Mouse (Mus musculus): Measurements from ENCODE around the gene Wdr93.
A peak's percentile ranks its signal among the peaks of the same experiment; 100 is the strongest.

Gene Wdr93

DNA sequence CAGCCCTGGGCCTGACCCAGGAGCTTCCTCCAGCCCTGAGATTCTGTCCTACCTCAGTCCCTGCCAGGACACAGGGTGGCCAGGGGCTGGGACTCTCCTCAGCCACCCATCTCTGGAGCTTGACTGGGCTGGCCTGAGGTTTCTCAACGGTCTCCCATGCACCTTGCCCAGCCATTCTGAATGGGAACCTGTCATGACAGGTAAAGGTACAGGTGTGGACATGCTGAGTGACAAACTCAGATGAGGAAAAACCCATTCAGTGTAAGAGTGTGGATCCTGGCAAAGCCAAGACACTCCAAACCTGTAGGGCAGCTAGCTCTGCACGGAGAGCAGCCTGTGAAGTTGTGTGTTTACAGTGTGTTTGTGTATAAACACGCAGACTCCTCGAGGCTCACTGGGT is 57.4 kb downstream of the Wdr93 start:
- peak; percentile 91 for DNase-seq (ENCODE audit: extremely low read depth, low read depth, low spot score)

DNA sequence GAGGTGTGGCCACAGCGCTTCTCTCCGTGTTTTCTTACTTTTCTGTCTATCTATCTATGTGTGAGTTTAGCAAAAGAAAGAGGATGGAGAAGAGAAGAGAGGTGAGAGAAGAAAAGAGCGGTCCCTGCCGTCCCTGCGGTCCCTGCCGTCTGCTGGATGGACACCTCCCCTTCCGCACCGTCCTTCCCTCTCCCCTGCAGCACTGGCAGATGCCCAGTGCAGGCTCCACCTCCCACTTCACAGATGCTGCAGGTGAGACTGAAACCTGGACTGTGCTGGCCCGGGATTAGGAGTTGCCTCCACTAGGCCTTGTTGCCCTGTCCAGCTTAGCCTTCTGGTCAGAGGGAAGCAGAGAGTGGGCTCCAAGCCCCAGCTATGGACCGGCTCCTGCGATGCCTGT is 58.4 kb downstream of the Wdr93 start:
- no peak for DNase-seq (ENCODE audit: extremely low read depth, low read depth, low spot score)

DNA sequence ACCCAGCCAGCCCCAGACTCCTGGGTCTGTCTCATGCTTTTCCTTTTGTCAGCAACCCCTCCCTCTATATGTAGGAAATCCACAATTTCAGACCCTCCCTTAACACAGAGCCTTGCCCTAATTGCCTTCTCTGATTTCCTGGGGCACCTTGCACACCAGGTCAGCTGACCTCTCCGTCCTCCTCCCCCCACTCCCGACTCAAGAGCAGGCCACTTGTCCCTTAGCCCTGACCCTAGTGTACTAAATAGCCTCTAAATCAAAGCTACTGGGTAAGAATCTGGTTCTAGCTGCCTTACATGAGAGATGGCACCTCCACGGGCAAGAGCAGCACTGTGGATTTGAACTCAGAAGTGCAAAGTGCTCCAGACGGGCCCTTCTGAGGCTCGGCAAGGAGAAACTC is 59.1 kb downstream of the Wdr93 start:
- DNase-seq (ENCODE audit: extremely low read depth, low read depth, low spot score), result no peak

DNA sequence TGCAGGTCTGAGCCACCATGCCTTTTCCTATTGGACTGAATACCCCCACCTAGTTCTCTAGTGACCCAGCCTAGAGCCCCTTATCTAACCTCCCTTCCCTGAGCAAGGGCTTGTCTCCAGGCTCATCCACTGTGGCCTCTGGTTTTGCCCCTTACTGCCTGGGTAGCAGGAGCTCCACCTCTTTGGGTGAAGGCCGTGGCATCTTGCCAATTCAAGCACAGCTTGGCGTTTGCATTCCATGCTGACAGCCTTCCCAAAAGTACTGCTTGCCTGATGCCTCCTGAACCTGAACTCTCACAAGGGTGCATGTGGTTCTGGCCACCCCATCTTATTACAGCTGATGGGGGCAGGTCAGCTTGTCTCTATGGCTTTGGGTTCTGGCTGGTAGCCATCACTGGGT is 60.9 kb downstream of the Wdr93 start:
- no peak for DNase-seq (ENCODE audit: extremely low read depth, low read depth, low spot score)

DNA sequence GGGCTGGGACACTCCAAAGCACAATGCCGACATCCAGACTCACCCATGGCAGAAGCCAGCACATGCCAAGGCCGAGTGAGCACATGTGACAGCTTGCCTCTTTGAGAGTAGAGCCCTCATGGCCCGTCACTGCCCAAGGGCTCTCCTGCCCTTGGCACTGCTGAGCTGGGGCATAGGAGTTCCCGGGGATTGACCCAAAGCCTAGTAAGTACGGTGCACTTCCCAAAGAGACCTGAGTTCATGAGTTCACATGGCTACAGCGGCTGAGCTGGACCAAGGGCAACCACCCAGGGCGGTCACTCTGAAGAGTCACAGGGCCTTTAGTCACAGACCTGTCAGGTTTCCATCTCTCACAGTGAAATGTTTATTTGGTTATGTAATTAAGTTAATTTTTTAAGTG is 65.6 kb downstream of the Wdr93 start:
- no peak for DNase-seq (ENCODE audit: extremely low read depth, low read depth, low spot score)

DNA sequence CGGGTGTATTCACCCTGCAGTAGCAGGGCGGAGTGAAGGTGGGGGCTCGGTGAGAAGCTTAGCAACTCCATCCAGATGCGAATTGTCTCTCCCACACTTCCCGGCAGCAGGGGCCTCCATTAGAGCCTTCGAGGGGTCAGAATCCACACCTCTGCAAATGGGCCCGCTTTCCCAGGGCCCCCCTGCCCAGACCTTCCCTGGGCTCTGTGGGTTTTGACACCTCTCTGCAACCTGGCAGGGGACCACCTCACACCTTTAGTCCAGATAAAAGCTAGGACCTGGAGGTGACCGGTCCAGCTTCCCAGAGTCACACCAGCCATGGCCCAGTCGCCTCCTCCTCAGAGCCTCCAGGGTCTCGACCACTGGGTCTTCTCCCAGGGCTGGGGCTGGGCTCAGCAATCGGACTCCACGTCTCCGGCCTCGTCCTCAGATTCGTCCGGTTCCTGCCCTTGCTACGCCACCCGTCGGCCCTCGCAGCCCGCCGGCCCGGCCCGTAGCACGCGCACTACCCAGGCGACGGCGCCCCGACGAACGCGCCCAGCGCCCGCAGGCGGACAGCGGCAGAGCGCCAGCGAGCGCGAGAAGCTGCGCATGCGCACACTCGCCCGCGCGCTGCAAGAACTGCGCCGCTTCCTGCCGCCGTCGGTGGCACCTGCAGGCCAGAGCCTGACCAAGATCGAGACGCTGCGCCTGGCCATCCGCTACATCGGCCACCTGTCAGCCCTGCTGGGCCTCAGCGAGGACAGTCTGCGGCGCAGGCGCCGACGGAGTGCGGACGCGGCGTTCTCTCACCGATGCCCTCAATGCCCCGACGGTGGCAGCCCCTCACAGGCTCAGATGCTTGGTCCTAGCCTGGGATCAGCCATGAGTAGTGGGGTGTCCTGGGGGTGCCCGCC is 67.9 kb downstream of the Wdr93 start, which contains the start of gene Mesp2:
TSS of gene Mesp2 (plus strand) at position 117 of the 896 bp plus-strand sequence.
- no peak for DNase-seq (ENCODE audit: extremely low read depth, low read depth, low spot score)

DNA sequence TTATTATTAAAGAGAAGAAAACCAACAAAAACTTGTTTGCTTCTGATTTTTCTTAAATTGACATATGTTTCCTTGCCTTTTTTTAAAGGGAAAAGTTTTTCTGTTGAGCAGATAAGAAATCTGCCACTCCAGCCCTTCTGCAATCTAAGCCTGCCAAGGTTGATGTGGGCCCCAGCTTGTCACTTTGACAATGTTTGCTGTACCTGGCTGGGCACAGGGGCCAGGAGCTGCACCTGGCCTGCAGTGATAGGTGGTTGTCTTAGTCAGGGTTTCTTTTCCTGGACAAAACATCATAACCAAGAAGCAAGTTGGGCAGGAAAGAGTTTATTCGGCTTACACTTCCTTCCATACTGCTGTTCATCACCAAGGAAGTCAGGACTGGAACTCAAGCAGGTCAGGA is 70.4 kb downstream of the Wdr93 start:
- no peak for DNase-seq (ENCODE audit: extremely low read depth, low read depth, low spot score)

DNA sequence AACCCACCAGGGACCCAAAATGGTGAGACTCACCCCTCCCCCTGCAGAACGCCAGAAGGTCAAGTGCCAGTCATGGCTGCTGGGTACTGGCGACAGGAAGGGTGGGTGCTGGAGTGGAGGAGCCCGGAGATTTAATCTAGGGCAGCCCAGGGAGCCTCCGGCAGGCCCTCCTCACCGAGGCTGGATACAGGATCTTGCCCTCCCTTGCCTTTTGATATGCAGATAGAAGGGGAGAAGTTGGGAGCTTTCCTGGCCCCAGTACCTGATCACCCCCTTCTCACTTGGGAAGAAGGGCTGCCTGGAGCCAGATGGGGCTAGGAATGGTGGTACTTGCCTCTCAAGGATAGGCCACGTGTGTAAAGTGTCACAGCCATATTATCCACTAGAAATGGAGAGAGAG is 75.4 kb downstream of the Wdr93 start:
- no peak for DNase-seq (ENCODE audit: extremely low read depth, low read depth, low spot score)

DNA sequence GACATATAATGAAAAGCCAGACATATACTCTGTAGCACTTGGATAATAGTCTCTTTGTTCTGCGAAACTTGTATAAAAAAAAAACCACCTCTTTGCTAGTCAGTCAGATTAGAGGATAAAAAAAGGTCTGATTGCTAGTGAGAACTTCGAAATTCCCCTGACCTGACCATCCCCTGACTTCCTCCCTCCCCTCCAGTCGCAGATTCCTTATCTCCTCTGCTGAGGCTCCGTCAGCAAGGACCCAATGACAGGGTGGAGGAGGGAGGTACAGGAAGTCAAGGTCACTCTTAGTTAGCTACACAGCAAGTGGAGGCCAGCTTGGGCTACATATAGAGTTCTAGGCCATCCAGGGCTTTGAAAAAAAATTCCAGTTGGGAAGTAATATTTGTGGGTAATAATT is 76.6 kb downstream of the Wdr93 start:
- DNase-seq (ENCODE audit: extremely low read depth, low read depth, low spot score), result no peak

DNA sequence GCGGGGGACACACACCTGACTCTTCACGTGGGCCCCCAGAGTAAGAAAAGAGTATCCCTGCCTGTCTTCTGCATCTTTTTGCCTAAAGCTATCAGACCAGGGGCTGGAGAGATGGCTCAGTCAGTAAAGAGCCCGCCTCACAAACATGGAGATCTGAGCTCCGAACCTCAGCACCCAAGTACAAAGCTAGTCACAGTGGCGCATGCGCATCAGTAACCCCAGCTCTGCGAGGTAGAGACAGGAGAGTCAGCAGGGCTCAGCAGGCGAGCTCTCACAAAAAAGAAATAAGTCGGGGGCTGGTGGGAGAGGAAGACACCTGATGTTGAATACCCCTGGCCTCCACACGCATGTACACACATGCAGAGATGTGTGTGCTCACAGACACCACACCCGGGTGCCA is 77.0 kb downstream of the Wdr93 start:
- no peak for DNase-seq (ENCODE audit: extremely low read depth, low read depth, low spot score)

DNA sequence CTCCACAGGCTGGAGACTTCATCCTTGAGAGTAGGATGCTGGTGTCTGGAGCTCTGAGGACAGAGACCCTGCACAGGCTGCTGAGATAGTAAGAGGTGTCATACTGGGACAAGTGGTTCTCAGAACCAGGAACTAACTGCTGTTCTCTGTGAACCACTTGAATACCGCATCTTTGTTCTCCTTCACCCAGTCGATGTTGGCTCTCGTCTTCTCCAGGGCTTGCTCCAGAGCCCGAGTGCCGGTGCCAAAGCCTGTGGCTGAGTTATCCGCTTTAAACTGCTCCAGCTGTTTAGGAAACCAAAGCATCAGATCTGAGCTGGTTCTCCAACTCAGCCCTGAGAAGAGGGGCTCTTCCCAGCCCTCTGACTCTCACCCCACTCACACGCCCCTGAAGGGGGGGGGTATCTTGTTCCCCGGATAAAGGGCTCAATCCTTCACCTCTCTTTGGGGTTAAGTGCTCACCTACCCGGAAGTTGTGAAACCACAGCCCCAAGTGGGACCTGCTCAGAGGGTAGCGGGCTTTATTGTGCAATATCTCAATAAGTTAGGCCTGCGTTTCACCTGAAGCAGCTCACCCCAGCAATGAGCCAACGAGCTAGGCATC is 79.2 kb downstream of the Wdr93 start:
- no peak for DNase-seq (ENCODE audit: extremely low read depth, low read depth, low spot score)

DNA sequence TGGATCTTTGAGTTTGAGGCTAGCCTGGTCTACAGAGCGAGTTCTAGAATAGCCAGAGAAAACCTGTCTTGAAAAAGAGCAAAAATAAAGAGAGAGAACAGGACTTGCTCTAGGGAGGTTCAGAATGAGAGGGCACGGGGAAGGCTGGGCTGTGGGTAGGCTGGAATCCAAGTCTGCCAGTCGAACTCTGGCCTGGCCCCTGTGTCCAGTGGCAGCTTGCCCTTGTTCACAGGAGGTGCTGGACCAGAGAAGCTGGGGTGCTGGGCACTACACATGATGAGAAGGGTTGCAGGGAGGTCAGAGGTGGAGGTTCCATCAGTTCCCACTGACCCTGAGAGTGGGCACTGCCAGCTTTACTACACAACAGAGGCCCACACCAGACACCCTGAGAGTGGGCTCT is 85.4 kb downstream of the Wdr93 start:
- DNase-seq (ENCODE audit: extremely low read depth, low read depth, low spot score), result no peak

DNA sequence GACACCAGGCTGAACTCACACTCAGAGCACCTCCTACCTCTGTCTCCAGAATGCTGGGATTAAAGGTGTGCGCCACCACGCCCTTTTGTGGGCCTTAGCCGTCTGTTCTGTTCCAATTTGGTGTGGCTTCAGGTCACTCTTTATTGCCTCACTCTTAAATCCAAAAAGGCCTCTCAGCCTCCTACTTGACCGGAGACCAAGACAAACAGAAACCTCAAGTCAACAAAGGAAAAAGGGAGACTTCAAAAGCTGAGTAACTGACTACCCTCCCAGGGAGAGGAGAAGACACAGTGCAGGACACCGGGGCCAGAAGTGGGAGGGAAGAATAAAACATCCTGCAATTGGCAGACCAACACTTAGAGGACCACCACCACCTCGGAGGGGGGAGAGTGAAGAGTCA is 88.2 kb downstream of the Wdr93 start:
- DNase-seq (ENCODE audit: extremely low read depth, low read depth, low spot score), result peak; percentile 84

DNA sequence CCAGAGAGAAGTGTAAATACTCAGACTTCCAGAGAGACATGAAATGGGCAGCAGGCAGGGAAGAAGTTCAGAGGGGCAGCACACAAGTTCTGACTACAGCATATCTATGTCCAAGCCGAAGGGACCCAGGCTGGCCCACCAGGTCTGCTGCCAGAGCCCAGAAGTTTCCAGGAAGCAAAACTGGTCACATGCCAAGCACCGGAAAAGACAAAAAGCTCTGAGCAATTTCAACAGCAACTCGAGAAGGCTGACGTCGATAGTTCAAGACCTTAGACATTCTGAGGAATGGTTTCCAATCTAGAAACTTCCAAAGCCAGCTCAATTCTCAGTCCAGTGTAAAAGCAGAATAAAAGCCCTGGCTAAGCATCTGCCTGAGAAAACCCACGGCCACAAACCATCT is 88.6 kb downstream of the Wdr93 start:
- DNase-seq (ENCODE audit: extremely low read depth, low read depth, low spot score), result no peak

DNA sequence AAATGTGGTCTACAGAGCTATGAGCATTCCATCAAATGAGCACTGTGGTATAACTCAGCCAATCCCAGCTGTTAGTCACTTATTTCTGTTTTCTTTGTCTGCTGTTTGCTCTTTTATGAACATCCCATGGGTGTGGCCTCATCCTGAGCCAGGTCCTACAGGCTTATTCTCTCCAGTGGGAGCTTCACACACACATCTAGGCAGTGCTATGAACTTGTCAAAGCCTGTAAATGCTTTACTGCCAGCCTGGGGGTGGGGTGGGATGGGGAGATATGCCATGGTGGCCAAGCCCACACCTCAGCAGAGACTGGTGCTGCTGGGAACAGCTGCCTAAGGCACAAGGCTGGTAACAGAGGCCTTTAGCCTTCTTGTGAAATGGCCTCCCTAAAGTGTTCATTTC is 90.0 kb downstream of the Wdr93 start:
- DNase-seq (ENCODE audit: extremely low read depth, low read depth, low spot score), result no peak

DNA sequence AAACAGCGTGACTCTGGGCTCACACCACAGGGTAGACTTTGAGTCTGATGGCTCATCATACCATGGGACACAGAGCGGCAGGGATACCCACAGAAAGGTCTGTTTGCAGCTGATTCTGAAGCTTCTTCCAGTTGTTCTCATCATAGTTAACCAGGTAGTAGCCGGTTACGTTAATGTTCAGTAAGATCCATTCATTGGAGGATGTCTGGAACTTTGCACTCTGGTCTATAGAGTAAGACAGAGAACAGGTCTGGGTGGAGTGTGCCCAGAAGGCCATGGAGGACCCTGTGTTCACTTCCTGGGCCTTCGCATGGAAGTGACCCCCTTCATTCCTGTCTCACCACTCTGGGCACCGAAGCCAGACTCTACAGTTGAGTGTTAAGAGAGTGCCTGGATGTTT is 92.2 kb downstream of the Wdr93 start:
- no peak for DNase-seq (ENCODE audit: extremely low read depth, low read depth, low spot score)
